Mouse (Mus musculus) layer of hippocampus, adult 6 months (tissue): ENCODE measurements around the gene Slc6a3. TPM values are rescaled to one million over a fixed set of nuclear protein-coding genes. Genes with fewer than 3 reads are reported as not detected.

Source experiments
- long read RNA-seq, 2 experiments: library from polyadenylated mRNA; unstranded; transcript quantifications; one replicate each; pipeline ENCODE4 v2.0.0; 2019 to 2020
- polyA plus RNA-seq: library from polyadenylated mRNA; unstranded; fragments of <200 nt; fragmentation: Nextera tagmentation; gene quantifications from 2 replicates; pipeline ENCODE4 v1.2.3, GENCODE M21; 2021

Slc6a3 gene
- polyA plus RNA-seq, result 0.15 and 0.18 TPM in 2 replicates
- long read RNA-seq, experiment 1, result 0 reads
- long read RNA-seq, experiment 2, partial matches to known transcripts, result 1 of 1 reads
- long read RNA-seq, experiment 2, other reads (novel, unspliced or antisense), result 0 of 1 reads

GRCm38 (mm10) chr13:73536403-73536821 is at the start of gene Slc6a3:
Gene Slc6a3 (plus strand): TSS chr13:73536747.

GRCm38 (mm10) chr13:73603522-73604155 is 67.1 kb downstream of the Slc6a3 start, which contains the start of gene Clptm1l:
Gene Clptm1l (plus strand): TSS chr13:73604006.

GRCm38 (mm10) chr13:73626745-73627549 is 90.4 kb downstream of the Slc6a3 start, which contains the start of gene Tert:
Gene Tert (plus strand): TSS chr13:73626911.

Other genes starting within 250 kb of the Slc6a3 start
- 113 and 121 TPM in 2 replicates for gene Mrpl36, start 208.2 kb upstream of the Slc6a3 start, polyA plus RNA-seq
- gene Ndufs6, start 208.2 kb upstream of the Slc6a3 start, polyA plus RNA-seq, result 405 and 433 TPM in 2 replicates
- 15.1 and 17.5 TPM in 2 replicates for gene Lpcat1, start 69.5 kb upstream of the Slc6a3 start, polyA plus RNA-seq
- 62.1 and 63.2 TPM in 2 replicates for gene Clptm1l, start 67.3 kb downstream of the Slc6a3 start, polyA plus RNA-seq
- gene Tert, start 90.2 kb downstream of the Slc6a3 start, polyA plus RNA-seq, result 0.54 and 0.67 TPM in 2 replicates
- gene Slc6a18, start 141.3 kb downstream of the Slc6a3 start, polyA plus RNA-seq, result not detected in 2 replicates
- 0.35 and 0.44 TPM in 2 replicates for gene Slc6a19, start 168.1 kb downstream of the Slc6a3 start, polyA plus RNA-seq
- 1.4 and 2.1 TPM in 2 replicates for gene Slc12a7, start 196.3 kb downstream of the Slc6a3 start, polyA plus RNA-seq